Mouse (Mus musculus) ES-Bruce4 (cell line): Measurements from ENCODE around the gene Add1. TPM values are rescaled to one million over a fixed set of nuclear protein-coding genes. Genes with fewer than 3 reads are reported as not detected.
"Not testable (repeated sequence)": the region's sequence is repeated elsewhere in the genome, so short reads cannot be mapped to it uniquely, and the experiment has no call there.

ENCODE experiments used
- H3K27ac ChIP-seq: 2 replicates; pipeline ENCODE4 v1.5.1; 2012; ENCODE audit warnings: low read length, inconsistent platforms; ENCODE audit not compliant: insufficient read depth
- H3K27me3 ChIP-seq: 2 replicates; pipeline ENCODE4 v1.6.1; 2012; ENCODE audit warnings: mild to moderate bottlenecking, low read length, inconsistent platforms; ENCODE audit not compliant: control insufficient read depth, poor library complexity, insufficient read depth, severe bottlenecking
- H3K36me3 ChIP-seq: 2 replicates; pipeline ENCODE4 v1.6.1; 2012; ENCODE audit warnings: inconsistent platforms, mild to moderate bottlenecking, low read length, moderate library complexity; ENCODE audit not compliant: control insufficient read depth, poor library complexity, insufficient read depth, severe bottlenecking
- H3K4me1 ChIP-seq: one replicate; pipeline ENCODE4 v1.8.1; 2011; ENCODE audit warnings: low read length; ENCODE audit not compliant: control insufficient read depth, insufficient read depth
- H3K4me3 ChIP-seq: 2 replicates; pipeline ENCODE4 v1.5.1; 2011; ENCODE audit warnings: low read depth, mild to moderate bottlenecking, low read length
- H3K9ac ChIP-seq: 2 replicates; pipeline ENCODE4 v1.6.1; 2012; ENCODE audit warnings: low read depth, mild to moderate bottlenecking, inconsistent platforms; ENCODE audit not compliant: poor library complexity, severe bottlenecking
- H3K9me3 ChIP-seq: replicated peaks from 2 replicates; pipeline ENCODE4 v1.6.1; 2012; ENCODE audit warnings: mild to moderate bottlenecking, low read length, inconsistent platforms; ENCODE audit not compliant: control insufficient read depth, poor library complexity, insufficient read depth, severe bottlenecking
- CTCF ChIP-seq: IDR thresholded peaks from one replicate; pipeline ENCODE4 v1.8.1; 2011; ENCODE audit warnings: low read depth, low read length
- EP300 ChIP-seq: IDR thresholded peaks from 2 replicates; pipeline ENCODE4 v1.6.1; 2011; ENCODE audit warnings: low read depth, low read length; ENCODE audit not compliant: insufficient read depth
- POLR2A ChIP-seq: IDR thresholded peaks from one replicate; pipeline ENCODE4 v1.8.1; 2011; ENCODE audit warnings: low read length; ENCODE audit not compliant: insufficient read depth
- polyA plus RNA-seq: library from polyadenylated mRNA; stranded (reverse); fragments of >200 nt; gene quantifications from 2 replicates; pipeline ENCODE4 v1.2.4, GENCODE M21; 2011; ENCODE audit warnings: low read depth; ENCODE audit not compliant: missing spikeins, insufficient read depth, insufficient read length

Gene Add1
- polyA plus RNA-seq, 1 experiment: 71.7 TPM

GRCm38 (mm10) chr5:34563854-34564253 is 9.6 kb upstream of the Add1 start:
- Histone ChIP-seq H3K4me3 (no peak overlapping the region), H3K9me3 (no peaks in the 10 kb centered on the region), H3K4me1 (no peaks in the 10 kb centered on the region), H3K27ac (no peak overlapping the region), H3K27me3 (no peaks in the 10 kb centered on the region), H3K9ac (no peak overlapping the region), H3K36me3 (no peaks in the 10 kb centered on the region)
- TF ChIP-seq CTCF: no peak
- no peak for TF ChIP-seq POLR2A
- no peak for TF ChIP-seq EP300

GRCm38 (mm10) chr5:34564291-34564690 is 9.2 kb upstream of the Add1 start:
- H3K4me3 ChIP-seq: no peak overlapping the region
- TF ChIP-seq POLR2A (no peak), EP300 (no peak), CTCF (no peak)
- no peaks in the 10 kb centered on the region for H3K36me3 ChIP-seq

GRCm38 (mm10) chr5:34565545-34566283 is 7.8 kb upstream of the Add1 start:
- Histone ChIP-seq H3K4me1 (no peaks in the 10 kb centered on the region), H3K27me3 (no peaks in the 10 kb centered on the region), H3K9me3 (no peaks in the 10 kb centered on the region), H3K36me3 (no peaks in the 10 kb centered on the region), H3K9ac (no peak overlapping the region), H3K27ac (no peak overlapping the region), H3K4me3 (no peak overlapping the region)
- TF ChIP-seq POLR2A: no peak

More at GRCm38 (mm10) chr5:34564291-34564690, 9.2 kb upstream of the Add1 start:
- no peaks in the 10 kb centered on the region for H3K4me1 ChIP-seq
- H3K27ac ChIP-seq: no peak overlapping the region
- no peaks in the 10 kb centered on the region for H3K9me3 ChIP-seq
- H3K27me3 ChIP-seq: no peaks in the 10 kb centered on the region
- no peak overlapping the region for H3K9ac ChIP-seq

- Histone ChIP-seq H3K27ac (no peak overlapping the region), H3K27me3 (no peaks in the 10 kb centered on the region), H3K9ac (no peak overlapping the region)
Measured at GRCm38 (mm10) chr5:34571551-34571950, 1.9 kb upstream of the Add1 start.

GRCm38 (mm10) chr5:34572568-34572967 is 896 bp upstream of the Add1 start:
- Histone ChIP-seq H3K27ac (0 out of 2 replicates have a peak overlapping the region, but pooled peaks have one; percentile 15), H3K9ac (peak overlapping the region; percentile 25; the same call in 1 of the 2 replicates)
- not testable (repeated sequence) for H3K4me1 ChIP-seq, H3K9me3 ChIP-seq, H3K27me3 ChIP-seq, H3K4me3 ChIP-seq, H3K36me3 ChIP-seq

More at GRCm38 (mm10) chr5:34571551-34571950, 1.9 kb upstream of the Add1 start:
- Histone ChIP-seq H3K4me3 (no peak overlapping the region), H3K4me1 (peaks cover 2% of the 10 kb centered on the region), H3K36me3 (no peaks in the 10 kb centered on the region), H3K9me3 (no peaks in the 10 kb centered on the region)
- no peak for TF ChIP-seq EP300

GRCm38 (mm10) chr5:34574721-34575120 is 1.3 kb downstream of the Add1 start:
- TF ChIP-seq CTCF (no peak), EP300 (no peak), POLR2A (no peak)
- H3K9ac ChIP-seq: peak overlapping the region; percentile 90

More at GRCm38 (mm10) chr5:34574721-34575120, 1.3 kb downstream of the Add1 start:
- H3K27me3 ChIP-seq: no peaks in the 10 kb centered on the region
- H3K9me3 ChIP-seq: no peaks in the 10 kb centered on the region
- peaks cover 2% of the 10 kb centered on the region for H3K4me1 ChIP-seq
- H3K4me3 ChIP-seq: peak overlapping the region; percentile 62
- H3K27ac ChIP-seq: no peak overlapping the region
- H3K36me3 ChIP-seq: no peaks in the 10 kb centered on the region
